Mouse (Mus musculus): ENCODE measurements around the gene Rnf213.
"Not testable (repeated sequence)": the region's sequence is repeated elsewhere in the genome, so short reads cannot be mapped to it uniquely, and the experiment has no call there.

The Rnf213 gene

DNA sequence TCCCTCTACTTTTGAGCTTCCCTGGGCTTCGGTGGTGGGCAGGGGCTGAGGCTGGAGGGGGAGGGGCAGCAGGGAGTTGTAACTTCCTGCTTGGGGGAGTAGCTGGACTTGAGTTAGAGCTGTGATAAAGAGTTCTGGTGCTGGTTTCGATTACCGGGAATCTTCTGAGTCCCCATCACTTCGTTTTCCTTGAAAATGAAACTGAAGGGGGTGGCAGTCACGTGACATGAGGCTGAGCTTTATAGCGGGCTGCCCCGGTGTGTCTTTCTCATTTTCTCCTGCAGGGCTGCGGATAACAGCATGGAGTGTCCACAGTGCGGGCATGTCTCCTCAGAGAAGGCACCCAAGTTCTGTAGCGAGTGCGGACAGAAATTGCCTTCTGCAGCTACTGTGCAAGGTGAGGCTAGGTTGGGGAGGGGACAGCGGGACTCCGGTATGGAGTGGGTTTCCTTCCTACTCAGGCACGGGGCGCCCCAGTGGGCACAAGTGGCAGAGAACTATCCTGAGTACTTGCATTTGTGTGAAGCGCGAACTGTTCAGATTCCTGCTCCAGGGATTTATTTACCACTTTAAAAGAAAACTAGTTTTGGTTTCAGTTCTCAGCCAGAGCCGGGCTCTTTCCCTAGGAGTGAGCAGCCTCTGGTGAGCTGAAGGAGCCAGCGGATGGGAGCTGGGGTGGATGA lies at the start of gene Rnf213:
Rnf213 (plus strand) TSS at position 301 of the 683 bp plus-strand sequence.
- peak; percentile 15 for DNase-seq

DNA sequence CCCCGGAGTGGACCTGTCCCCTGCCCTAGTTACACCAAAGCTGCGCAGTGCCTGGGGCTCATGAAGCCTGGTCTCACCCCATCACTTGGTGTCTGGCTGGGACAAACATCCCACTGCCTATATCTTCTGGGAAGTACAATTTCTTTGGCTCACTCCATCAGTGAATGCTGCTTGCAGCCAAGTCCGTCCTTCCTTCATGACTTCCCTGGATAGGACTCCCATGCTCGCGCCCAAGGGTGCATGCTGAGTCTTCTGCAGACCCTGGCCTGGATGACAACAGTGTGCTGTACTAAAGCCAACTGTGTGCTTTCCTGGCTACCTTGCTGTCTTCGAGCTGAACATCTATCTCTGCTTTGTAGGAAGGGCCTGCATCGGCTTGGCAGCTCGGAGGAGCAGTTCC lies 48.7 kb upstream of the Rnf213 start:
- DNase-seq: no peak

DNA sequence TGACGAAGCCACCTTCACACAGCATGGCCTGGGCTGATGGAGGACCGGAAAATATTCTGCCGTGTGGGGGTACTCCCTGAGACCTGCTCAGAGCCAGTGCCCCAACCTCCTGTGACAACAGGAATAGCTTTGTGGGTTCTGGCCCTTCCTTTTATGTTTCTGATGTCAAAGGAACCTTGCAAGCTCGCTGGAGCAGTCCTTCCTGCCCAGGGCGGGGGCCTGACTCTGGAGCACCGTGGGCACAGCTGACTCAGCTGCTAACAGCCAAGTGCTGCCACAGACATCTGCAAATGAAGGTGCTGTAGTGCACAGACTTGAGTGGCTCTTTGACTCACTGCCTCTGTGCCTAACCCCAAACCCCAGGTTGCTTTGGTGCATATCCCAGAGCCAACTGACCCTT lies 48.0 kb upstream of the Rnf213 start:
- no peak for DNase-seq

DNA sequence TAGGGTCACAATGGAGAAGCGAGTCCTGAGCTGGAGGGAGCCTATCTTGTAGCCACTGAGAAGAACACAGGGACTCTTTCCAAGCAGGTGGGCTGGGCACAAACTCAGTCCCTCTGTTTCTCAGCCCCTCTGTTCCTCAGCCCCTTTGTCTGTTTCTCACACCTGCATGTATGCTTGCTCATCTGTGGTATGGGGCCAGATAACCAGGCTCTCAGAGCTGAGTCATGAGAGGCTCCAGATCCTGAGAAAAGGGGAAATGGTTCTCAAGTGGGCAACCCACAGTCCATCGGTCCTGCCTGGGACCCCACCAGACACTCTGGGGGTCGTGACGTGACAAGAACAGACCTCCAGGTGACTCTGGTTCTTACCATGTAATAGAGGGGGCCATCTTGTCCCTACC lies 45.8 kb upstream of the Rnf213 start:
- no peak for DNase-seq

DNA sequence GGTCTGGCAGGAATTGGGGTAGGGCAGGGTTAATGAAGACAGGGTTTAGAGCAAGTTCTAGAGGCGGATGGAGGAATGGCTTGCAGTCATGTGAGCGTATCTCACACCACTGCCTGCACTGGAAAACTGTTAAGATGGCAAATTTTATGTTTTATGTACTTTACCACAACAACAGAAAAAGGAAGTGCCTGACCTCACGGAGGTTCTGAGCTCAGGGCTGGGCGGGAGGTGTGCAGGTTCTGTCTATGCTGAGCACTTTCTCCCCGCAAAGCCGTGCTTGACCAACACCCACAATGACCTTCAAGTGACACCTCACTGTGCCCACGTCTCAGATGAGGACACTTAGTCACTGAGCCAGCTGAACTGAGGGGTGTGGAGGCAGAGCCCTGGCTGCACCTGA lies 40.8 kb upstream of the Rnf213 start:
- no peak for DNase-seq

DNA sequence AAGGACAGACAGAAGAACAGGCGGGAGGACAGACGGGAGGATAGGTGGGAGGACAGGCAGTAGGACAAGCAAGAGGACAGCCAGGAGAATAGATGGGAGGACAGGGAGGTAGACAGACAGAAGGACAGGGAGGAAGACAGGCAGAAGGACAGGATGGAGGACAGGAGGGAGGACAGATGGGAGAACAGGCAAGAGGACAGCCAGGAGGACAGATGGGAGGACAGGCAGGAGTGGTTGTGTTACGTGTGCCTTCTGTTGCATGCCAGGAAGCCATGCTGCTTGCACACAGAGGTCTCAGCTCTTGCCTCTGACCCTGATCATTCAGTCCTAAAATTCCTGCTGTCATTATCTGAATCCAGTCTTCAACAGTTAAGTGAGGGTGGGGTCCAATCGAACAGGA lies 39.0 kb upstream of the Rnf213 start:
- peak; percentile 31 for DNase-seq

DNA sequence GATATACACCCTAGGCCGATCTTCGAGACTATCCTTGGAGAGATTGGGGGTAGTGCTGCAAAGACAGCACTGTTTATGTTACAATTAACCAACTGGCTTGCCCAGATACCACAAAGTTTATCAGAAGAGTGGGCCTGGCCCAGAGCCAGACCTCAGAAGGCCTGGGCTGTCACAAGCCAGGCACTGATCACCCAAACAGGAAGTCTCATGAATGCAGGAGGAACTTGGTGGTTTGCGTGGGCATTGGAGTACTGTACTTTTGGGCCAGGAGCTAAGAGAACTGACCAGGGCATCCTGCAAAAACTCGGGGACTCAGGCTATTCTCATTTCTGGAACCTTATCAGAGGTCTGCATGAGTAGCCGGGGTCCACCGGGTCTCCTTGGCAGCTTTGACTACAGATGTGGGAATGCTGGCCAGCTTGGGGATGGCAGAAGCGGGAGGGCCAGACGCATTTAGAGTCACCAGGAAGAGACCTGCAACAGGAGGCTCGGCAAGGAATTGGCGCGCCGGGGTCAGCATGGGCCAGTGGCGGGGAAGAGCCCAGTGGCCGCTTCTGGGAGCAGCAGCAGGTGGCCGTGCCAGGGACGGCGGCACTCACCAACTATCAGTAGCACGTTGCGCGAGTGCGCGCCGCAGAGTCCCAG lies 38.0 kb upstream of the Rnf213 start:
- no peak for DNase-seq

DNA sequence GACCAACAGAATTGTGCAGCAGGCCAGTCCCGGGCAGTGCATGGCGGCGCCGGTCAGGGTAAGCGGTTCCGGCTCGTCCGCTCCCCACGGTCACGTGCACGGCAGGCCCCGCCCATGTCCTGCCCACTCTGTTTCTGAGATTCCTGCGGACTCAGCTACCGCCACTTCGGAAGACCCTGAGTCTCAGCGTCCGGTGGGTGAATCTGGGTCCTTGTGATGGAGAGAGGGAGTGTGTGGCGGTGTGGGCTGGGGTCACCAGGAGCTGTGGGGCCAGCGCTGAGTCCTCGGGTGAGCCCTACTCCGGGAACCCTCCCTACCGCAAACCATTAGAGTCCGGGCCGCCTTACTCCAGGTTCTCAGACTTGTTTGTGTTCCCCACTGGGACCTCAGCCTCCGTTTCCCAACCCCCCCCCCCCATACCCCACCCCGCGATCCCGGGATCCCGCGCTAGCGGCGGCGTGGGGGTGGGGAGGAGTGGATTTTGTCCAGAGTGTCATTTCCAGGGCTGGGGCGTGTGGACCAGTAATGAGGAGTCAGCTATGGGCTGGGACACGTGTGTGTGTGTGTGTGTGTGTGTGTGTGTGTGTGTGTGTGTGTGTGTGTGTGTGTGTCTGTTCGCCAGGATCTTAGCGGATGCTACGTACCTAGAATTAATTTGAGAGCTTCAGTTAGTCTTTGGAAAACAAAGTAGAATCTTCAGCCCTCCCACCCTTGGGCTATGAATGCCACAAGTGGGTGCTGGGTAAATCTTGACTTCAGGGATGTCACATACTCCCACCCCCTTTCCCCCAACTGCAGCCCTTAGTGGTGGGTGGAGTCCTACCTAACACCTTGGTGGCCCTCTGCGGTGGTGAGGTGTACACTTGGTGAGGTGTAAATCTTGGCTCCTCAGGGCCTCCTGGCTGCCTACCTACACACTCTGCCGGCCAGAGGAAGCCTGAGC lies 37.2 kb upstream of the Rnf213 start, which contains the start of the genes Sgsh and Slc26a11:
Sgsh (minus strand) TSS at position 94 of the 943 bp plus-strand sequence.
Slc26a11 (plus strand) TSS at position 115 of the 943 bp plus-strand sequence.
- peak; percentile 80 for DNase-seq

DNA sequence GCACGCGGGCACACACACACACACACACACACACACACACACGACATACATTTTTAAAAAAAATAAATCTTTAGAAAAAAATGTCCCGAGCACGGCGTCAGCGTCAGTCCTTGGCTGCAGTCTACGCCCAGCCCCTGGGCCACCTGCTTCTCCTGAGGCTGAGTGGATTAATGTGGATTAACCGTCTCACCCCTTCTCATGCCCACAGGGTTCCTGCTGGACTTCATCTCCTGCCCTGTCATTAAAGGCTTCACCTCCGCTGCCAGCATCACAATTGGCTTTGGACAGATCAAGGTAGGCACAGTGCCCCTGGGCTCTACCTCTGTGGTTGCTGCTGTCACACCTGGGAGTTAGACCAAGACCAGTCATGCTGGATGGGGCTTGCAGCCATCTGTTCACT lies 33.8 kb upstream of the Rnf213 start:
- no peak for DNase-seq

DNA sequence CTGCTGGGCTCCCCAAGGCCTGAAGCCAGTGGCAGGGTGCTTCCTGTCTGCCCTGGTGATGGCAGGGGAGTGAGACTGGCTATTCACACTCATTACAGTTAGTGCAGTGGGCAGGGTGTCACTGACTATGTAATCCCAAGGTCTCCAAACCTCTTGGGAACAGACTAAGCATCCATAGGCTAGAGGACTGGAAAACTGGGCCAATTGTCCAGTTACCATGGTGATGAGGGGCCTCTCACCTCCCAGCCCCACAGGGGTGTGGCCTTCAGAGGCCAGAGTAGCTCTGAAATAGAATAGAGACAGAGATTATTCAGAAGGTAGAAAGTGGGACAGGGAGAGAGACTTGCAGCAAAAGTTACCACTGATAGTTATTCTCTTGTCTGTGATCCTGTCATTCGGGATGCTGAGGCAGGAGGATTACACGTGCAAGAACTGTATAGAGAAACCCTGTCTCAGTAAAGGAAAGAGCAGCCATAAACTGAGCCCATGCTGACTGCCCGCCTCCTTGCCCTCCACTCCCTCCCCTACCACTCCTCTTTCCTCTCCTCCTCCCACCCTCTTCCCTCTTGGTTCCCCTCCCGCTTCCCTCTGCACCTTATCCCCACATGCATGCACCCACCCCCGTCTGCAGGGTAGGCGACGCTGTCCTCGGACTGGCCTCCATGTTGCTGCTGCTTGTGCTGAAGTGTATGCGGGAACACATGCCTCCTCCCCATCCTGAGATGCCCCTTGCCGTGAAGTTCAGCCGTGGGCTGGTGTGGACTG lies 29.9 kb upstream of the Rnf213 start:
- DNase-seq: no peak

DNA sequence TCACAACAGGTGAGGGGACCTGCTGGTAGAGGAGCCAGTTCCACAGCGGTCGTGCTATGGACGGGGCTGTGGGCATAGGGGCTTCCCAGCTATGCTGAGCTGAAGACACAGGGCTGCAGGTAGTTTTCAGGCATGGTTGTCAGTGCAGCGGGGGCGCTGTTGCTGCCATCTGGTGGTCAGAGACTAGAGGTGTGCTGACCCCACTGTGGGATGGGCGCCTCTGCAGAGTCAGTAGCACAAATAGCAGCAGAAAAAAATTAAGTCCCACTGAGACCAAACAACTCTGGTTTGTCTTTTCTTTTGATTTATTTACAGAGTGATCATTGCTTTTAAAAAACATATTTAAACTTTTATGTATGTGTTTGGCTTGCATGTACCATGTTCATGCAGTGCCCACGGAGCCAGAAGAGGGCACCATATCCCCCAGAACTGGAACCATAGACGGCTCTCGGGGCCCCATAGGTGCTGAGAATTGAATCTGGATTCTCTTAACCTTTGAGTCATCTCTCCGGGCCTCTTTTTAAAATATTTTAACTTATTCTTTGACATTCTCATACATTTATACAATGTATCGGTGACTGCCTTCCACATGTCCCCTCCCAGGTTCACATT lies 29.3 kb upstream of the Rnf213 start:
- peak; percentile 74 for DNase-seq

DNA sequence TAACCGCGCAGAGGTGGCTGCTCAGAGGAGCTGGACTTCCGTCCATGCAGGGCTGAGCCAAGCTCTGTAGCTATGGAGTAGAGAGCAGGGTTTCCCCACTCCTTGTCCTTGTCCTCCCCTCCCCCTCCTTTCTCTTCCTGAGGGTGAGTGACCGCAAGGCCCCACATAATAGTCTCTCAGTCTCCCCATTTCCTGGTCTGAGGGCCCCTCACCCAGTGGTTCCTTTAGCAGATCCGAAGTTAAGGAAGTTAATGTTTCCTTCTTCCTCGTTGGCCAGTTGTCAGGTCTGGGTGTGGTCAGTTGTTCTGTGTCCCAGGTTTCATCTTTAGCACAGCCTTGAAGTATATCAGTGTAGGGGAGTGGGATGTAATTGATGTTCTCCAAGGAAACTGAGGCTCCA lies 17.5 kb upstream of the Rnf213 start:
- DNase-seq: no peak

DNA sequence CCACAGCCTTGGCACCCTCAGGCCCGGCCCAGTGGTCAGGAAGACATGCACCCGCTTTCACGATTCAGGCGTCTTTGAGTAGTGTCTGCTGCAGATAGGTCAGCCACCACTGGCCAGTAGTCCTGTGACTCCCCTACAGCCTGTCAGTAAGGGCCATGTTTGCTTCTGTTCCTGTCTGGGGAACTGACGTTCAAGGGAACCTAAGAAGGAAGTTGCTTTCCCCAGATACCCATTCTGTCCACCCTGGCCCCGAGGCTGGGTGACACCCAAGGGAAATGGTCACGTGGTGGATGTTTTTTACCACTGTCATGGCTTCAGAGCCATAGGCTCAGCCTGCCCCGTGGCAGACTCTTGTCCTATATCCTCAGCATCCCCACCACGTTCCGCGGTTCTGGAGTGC lies 15.6 kb upstream of the Rnf213 start:
- DNase-seq: no peak

DNA sequence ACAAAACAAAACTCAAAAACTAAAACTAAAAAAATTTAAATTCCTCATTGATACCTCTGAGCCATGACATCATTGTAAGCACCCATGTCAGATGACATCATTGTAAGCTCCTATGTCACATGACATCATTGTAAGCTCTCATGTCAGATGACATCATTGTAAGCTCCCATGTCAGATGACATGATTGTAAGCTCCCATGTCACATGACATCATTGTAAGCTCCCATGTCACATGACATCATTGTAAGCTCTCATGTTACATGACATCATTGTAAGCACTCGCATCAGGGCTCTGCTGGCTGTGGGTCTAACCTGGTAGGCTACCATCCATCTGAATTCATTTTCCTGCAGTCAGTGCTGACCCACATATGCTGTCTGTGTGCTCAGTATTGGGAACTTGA lies 14.3 kb upstream of the Rnf213 start:
- no peak for DNase-seq

DNA sequence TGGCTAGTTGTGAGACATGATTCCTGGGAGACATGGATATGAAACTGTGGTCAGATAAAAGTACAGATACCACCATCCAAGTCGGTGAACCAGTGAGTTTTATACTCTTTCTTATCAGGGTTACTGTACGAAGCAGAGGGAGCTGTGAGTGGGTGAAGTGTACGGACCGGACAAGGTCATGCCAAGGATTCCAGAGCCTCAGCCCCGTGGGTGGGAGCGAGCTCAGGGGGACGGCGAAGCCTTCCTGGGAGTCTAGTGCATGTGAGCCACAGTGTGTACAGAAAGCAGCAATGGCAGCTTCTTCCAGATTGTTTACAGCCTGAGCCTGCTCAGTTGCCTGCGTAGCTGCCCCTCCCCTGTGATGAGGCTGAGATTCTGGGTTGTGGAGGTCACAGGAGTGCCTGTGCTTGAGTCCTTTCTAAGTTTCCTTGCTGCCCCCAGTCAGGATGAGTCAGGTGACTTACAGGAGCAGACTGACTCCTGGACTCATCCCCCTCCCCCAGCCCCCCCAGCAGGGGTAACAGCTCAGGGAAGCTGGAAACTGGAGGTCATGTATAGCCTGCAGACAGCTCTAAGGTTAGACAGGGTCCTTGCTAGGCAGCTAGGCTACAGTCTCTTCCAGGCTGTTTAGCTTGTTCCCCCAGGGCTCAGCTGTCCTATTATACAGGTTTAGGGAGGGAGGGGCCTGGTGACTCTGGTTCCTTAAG lies 11.1 kb upstream of the Rnf213 start:
- DNase-seq: no peak

DNA sequence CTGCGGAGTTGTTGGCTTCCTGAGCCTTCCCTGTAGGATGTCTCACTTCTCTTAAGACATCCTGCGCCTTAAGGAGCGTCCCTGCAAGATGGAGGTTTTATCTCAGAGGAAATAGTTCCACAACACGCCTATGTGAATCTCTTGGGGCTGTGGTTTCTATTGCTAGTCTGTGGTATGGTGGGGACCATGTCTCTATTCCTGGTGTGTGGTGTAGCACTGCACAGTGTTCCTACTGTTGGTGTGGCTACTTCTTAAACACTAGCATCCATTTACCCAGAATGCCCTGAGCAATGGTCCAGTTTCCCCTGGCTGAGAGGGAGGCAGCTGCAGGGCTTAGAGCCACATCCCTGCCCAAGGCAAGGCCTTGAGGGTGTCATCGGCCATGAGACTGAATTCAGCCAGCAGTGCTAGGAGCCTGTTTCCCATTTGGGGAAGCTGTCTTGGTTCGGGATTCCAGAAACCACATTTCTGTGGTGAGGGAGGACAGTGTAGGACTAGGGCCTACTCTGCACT lies 10.5 kb upstream of the Rnf213 start:
- DNase-seq: no peak

DNA sequence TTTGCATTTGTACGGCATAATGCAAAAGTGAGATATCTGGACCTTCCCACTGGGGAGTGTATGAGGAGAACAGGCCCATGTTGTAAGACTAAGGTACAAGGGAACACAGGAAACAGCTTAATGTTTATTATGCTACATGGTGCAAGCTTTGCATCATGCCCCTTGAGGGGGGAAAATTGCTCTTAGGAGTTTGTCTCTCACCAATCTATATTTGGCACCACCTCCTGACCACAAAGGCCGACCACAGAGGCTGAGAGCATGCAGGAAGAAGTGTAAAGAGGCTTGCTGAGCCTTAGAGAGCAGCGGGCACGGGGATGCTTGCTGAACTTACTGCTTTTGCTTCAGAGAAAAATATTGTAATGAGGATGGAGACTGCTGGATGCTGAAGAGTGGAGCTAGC lies 8.0 kb upstream of the Rnf213 start:
- DNase-seq: no peak

DNA sequence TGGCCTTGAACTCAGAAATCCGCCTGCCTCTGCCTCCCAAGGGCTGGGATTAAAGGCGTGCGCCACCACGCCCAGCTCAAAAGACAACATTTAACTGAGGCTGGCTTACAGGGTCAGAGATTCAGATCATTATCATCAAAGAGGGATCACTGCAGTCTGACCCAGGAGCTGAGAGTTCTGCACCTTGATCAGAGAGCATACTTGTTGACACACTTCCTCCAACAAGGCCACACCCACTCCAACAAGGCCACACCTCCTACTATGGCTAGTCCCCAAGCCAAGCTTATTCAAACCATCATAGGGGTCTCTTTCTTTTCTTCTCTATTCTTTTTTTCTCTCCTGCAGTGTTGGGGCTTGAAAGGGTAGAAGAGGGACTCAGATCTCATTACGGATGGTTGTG lies 6.6 kb upstream of the Rnf213 start:
- DNase-seq: no peak

DNA sequence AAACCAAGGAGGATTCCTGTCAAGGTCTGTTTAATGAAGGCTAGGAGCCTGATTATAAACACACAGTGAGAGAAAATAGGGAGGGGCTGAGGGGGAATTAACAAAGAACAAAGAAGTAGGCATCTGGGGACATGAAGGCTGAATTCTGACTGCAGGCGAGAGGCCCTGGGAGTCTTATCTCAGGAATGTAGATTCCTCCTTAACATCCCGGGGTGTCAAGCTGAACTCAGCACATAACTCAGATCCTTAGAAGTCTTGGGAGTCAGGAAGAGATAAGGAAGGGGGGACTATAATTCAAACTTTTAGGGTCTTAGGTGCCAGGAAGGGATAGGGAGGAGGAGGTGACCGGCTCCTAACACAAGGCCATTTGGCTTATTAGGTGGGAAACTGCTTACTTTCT lies 5.6 kb upstream of the Rnf213 start:
- DNase-seq: not testable (repeated sequence)

DNA sequence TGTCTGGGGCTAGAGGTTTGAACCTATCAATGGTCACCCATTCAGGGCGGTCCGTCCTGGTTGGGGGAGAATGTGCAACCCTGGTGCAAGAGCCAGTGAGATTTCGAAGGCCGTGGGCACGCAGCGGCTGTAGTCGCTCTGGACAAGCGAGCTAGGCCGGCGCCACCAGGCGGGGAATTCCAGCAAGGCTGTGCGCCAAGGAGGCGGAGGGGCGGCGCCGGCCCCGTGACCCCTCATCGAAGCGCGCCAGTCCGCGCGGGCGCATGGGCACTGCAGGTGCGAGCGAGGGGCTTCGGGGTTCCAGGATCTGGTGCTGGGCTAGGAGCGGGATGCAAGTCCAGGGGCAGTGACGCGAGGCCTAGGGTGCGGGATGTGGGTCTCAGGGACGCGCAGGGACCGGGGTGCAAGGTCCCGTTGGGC lies 3.0 kb upstream of the Rnf213 start:
- peak; percentile 36 for DNase-seq

Measured in cerebellum, adult 8-10 months (tissue).